In the genomic region with DNA sequence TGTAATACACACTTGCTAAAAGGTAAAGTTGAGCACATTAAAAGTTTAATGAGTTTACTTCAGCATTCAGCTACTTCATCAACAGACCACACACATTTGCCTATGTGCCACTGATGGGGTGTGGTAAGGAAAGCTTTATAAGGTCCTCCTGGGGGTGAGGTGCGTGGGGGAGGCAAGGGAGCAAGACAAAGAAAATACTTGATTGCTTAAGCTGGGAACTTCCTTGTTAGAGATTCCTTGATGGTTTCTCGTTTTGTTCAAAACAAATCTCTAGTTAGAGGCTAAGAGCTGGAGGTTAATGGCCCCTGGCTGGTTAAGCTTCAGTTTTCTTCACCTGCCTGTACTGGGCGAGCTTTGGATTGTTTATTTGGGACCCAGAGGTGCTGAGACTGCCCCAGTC, we compare ENCODE assay signal across 24 mouse cellular contexts.
DNase-seq lines count a peak whose midpoint lies in the region; ATAC-seq lines count a peak whose summit lies in the region.
"Had no signal": no experiment of that assay in that cellular context is flagged by ENCODE, and none has a peak within 500 bp of the region (broad histone marks: within the 10 kb centered on the region; RNA-seq: fewer than 3 reads in every experiment).

No protein-coding gene starts in this region.

- peak; percentile 44 for ATAC-seq in granulocyte monocyte progenitor cell, adult 5-6 weeks (replicated peaks; ENCODE audit: poor library complexity, severe bottlenecking)
- peak; percentile 15; the same call in 1 of the 2 replicates for ATAC-seq in neutrophil, adult 5-6 weeks (ENCODE audit: extremely low read depth, insufficient number of reproducible peaks, low FRiP score, poor library complexity, severe bottlenecking)
- ATAC-seq: forebrain, embryonic 15.5 days; Patski had no signal

- DNase-seq in ES-CJ7 (ENCODE audit: low read depth, low spot score) (peak; percentile 33), R1 (ENCODE audit: low read depth, low spot score) (peak; percentile 13), adipocyte (ENCODE audit: low spot score) (no peak)
- no peak for DNase-seq in layer of hippocampus, adult 18-20 months (ENCODE audit: low spot score in 2 of 2)
- DNase-seq: adrenal gland, adult 2 months; adrenal gland, postnatal 36 days; cerebellum, adult 8-10 months; cerebellum, postnatal 25 days; embryo, embryonic 11 days; gastrocnemius, adult 2 months; gastrocnemius, postnatal 36 days; heart, postnatal 14 days; kidney, adult 2 months; kidney, postnatal 36 days; layer of hippocampus, postnatal 36 days; midbrain, embryonic 14.5 days; right cerebral cortex, adult 18-20 months; right cerebral cortex, postnatal 4 days; thymus, adult 2 months; thymus, postnatal 36 days had no signal

Comparison
In these comparisons a context has a peak if more than half of its experiments do, and no peak if none do; other contexts are left out.
1. DNase-seq: peak in ES-CJ7 (single experiment) and R1 (single experiment); none in layer of hippocampus, adult 18-20 months (0 of 2) and adipocyte (single experiment).